Mouse (Mus musculus): ENCODE data around the gene Trim60.

GRCm38 (mm10) chr8:65067694-65068472 is 49.5 kb upstream of the Trim60 start:
- TF ChIP-seq CTCF (IDR thresholded peaks at IDR 0.05; ENCODE audit: low read depth) (no peak), EP300 (IDR thresholded peaks at IDR 0.05; ENCODE audit: low read depth) (no peak)

Measured in liver, embryonic 14.5 days (tissue).